Mouse (Mus musculus) stomach, embryonic 16.5 days (tissue): ENCODE results near the gene Amdhd2. TPM values are rescaled to one million over a fixed set of nuclear protein-coding genes. Genes with fewer than 3 reads are reported as not detected.
A peak's percentile ranks its signal among the peaks of the same experiment; 100 is the strongest.

Source experiments
- ATAC-seq: fragments of 200-750 bp; cut with Nextera tagmentation; 2 replicates; pipeline ENCODE4 v1.8.0; 2017; ENCODE audit warnings: moderate number of reproducible peaks, moderate TSS enrichment; ENCODE audit not compliant: insufficient read depth, low FRiP score
- H3K27ac ChIP-seq: fragments of 300-500 bp; sonication (generic); 2 replicates; pipeline ENCODE4 v1.5.1; 2014; ENCODE audit warnings: low read length
- H3K27me3 ChIP-seq: fragments of 300-500 bp; sonication (generic); 2 replicates; pipeline ENCODE4 v1.6.1; 2014; ENCODE audit warnings: low read length, control low read depth, mixed read lengths; ENCODE audit not compliant: control insufficient read depth, insufficient read depth
- H3K36me3 ChIP-seq: fragments of 300-500 bp; sonication (generic); 2 replicates; pipeline ENCODE4 v1.6.1; 2014; ENCODE audit warnings: low read length; ENCODE audit not compliant: control insufficient read depth, insufficient read depth
- H3K4me1 ChIP-seq: fragments of 300-500 bp; sonication (generic); 2 replicates; pipeline ENCODE4 v1.6.1; 2014; ENCODE audit warnings: low read length, control low read depth, mixed read lengths; ENCODE audit not compliant: control insufficient read depth, insufficient read depth
- H3K4me2 ChIP-seq: fragments of 300-500 bp; sonication (generic); 2 replicates; pipeline ENCODE4 v1.6.1; 2014; ENCODE audit warnings: low read depth, low read length, mixed read lengths
- H3K4me3 ChIP-seq: fragments of 300-500 bp; sonication (generic); replicated peaks from 2 replicates; pipeline ENCODE4 v1.5.1; 2014; ENCODE audit warnings: mild to moderate bottlenecking, low read length
- H3K9ac ChIP-seq: fragments of 300-500 bp; sonication (generic); 2 replicates; pipeline ENCODE4 v1.6.1; 2014; ENCODE audit warnings: low read length
- H3K9me3 ChIP-seq: fragments of 300-500 bp; sonication (generic); replicated peaks from 2 replicates; pipeline ENCODE4 v1.6.1; 2016; ENCODE audit warnings: low read length, control low read depth; ENCODE audit not compliant: control insufficient read depth
- WGBS: fragments of 180-500 bp; shearing (Covaris S2); extraction: QIAGEN DNeasy Blood & Tissue Kit; methylation state at CpG from one replicate; pipeline ENCODE4 v1.1.7; 2014; 5-methylcytosine and 5-hydroxymethylcytosine counted together
- polyA plus RNA-seq: library from polyadenylated mRNA; unstranded; fragments of >200 nt; fragmentation: Nextera tagmentation; extraction: Ambion mirVana; gene quantifications from 2 replicates; pipeline ENCODE4 v1.2.1, GENCODE M21; 2015

The Amdhd2 gene
- polyA plus RNA-seq, 1 experiment from 2014 or later: 27.0 TPM

DNA sequence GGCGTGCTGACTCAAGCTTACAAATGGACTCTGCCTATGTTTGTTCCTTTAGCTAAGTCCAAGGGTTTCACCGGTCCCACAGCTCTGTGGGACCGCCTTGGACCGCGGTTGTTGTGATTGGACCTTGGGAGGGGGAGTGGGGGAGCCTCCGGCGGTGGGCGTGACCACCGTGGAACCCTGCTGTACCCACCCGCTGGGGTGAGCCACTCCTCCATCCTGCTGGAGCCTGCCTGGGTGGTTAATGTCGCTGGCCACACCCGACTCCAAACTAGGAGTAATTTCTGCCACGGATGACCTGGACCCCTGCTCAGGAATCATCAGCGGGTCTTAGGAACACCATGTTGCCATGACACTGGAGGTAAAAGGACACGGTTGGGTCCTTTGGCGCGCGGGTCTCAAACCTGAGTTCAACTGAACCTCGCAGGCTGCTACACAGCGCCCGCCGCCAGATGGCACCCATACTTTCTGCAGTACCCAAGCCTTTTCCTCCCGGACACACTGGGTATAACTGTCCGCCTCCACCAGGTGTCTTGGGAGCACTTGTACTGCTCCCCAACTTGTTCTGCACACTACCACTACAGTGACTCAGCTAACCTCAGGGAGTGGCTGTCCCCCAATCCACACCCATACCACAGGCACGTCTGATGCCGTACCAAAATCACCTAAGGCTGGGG lies 11.5 kb downstream of the Amdhd2 start:
- under 1% methylated on average over 26 of the region's 26 CpGs for WGBS
- Histone ChIP-seq H3K4me2 (peak overlapping the region; percentile 93), H3K9me3 (no peaks in the 10 kb centered on the region), H3K9ac (peak overlapping the region; percentile 71), H3K4me1 (peaks cover 10% of the 10 kb centered on the region; the same call in 1 of the 2 replicates), H3K36me3 (no peaks in the 10 kb centered on the region), H3K27ac (peak overlapping the region; percentile 74), H3K4me3 (peak overlapping the region; percentile 46), H3K27me3 (no peaks in the 10 kb centered on the region)
- ATAC-seq: peak; percentile 94

DNA sequence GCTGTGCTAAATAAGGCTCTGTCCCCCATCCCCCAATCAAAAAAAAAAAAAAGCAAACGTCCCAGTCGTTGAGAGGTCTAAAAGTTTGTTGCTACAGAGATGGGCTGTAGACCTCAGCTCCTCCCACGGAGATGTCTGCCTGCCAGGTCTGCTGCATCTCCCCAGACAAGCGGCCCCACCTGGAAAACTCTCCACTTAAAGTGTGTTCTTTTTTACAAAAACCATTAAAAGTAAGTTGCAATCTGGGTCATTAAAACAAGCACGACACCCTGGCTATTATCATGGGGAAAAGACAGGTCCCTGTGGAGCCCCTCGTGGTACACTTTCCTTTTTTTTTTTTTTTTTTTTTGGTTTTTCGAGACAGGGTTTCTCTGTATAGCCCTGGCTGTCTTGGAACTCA lies 12.2 kb downstream of the Amdhd2 start:
- Histone ChIP-seq H3K27ac (no peak overlapping the region), H3K9me3 (no peaks in the 10 kb centered on the region), H3K4me3 (peak overlapping the region; percentile 46), H3K36me3 (no peaks in the 10 kb centered on the region), H3K4me2 (peak overlapping the region; percentile 93), H3K9ac (peak overlapping the region; percentile 71), H3K4me1 (peaks cover 10% of the 10 kb centered on the region; the same call in 1 of the 2 replicates), H3K27me3 (no peaks in the 10 kb centered on the region)
- 10% methylated on average over 7 of the region's 7 CpGs for WGBS
- no peak for ATAC-seq

DNA sequence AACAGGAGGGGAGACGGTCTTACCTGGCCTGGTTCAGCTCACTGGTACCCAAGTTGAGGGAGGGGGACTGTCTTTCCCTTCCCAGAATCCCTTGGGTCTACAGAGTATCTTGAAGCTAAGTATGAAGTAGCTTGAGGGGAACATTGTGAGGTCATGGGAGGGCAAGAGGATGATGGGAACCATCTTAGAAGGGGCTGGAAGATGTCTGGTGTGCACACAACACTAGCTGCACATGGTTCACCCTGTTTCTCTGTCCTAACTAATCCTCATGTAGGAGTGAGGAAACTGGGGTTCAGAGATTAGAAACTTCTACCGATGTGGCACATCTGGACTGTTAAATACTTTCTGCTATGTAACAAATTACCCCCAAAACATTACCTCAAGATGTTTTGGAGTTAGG lies 12.7 kb downstream of the Amdhd2 start, which contains the start of gene Pdpk1:
Gene Pdpk1, minus strand, starts transcription at position 101 of the 400 bp plus-strand sequence.
- 77% methylated on average over 2 of the region's 2 CpGs for WGBS
- Histone ChIP-seq H3K4me3 (peak within 1 kb of the TSS; percentile 46), H3K9me3 (no peaks in the 10 kb centered on the region), H3K36me3 (no peaks in the 10 kb centered on the region), H3K4me2 (peak within 1 kb of the TSS; percentile 93), H3K27me3 (no peaks in the 10 kb centered on the region), H3K27ac (peak within 1 kb of the TSS; percentile 65; the same call in 1 of the 2 replicates), H3K9ac (peak within 1 kb of the TSS; percentile 71), H3K4me1 (peaks cover 10% of the 10 kb centered on the region; the same call in 1 of the 2 replicates)
- no peak for ATAC-seq

DNA sequence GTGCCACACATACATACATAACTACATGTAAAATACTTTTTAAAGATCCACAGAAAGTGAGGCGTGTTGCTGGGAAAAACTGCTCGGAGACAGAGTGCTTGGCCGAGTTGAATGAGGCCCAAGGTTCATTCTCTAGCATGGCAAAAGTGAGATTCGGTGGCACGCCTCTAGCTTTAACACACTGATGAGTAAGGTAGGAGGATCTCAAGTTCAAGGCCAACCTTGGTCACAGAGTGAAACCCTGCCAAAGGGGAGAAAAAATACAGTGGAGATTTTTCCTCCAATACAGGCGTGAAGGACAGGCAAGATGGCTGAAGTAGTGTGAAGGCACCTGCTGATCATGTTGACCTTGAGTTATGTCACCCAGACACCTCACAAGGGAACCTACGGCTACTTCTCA lies 14.1 kb downstream of the Amdhd2 start:
- no peak for ATAC-seq
- no peak overlapping the region for H3K27ac ChIP-seq
- H3K9me3 ChIP-seq: no peaks in the 10 kb centered on the region
- 85% methylated on average over 7 of the region's 7 CpGs for WGBS
- no peak overlapping the region for H3K4me2 ChIP-seq
- no peaks in the 10 kb centered on the region for H3K27me3 ChIP-seq
- H3K4me3 ChIP-seq: no peak overlapping the region
- no peaks in the 10 kb centered on the region for H3K36me3 ChIP-seq
- H3K4me1 ChIP-seq: peaks cover 10% of the 10 kb centered on the region; the same call in 1 of the 2 replicates
- H3K9ac ChIP-seq: no peak overlapping the region

DNA sequence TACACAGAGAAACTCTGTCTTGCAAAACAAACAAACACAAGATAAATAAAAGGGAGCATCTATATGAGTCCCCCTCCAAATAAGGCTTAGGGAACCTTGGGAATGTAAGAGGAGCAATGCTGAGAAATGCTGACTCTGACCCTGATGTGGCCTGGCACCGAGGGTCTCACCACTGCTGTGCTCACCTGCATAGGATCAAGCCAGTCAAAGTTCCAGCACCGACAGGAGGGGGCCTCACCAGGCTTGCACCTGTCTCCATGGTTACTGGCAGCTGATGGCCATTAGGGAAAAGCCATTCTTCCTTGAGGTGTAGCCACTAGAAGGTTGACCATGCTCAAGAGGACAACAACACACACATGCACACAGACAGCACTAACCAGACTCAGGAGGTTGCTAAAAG lies 20.7 kb downstream of the Amdhd2 start:
- Histone ChIP-seq H3K36me3 (no peaks in the 10 kb centered on the region), H3K27ac (no peak overlapping the region), H3K4me3 (no peak overlapping the region), H3K9ac (no peak overlapping the region), H3K27me3 (no peaks in the 10 kb centered on the region), H3K9me3 (no peaks in the 10 kb centered on the region), H3K4me1 (peaks cover 11% of the 10 kb centered on the region), H3K4me2 (no peak overlapping the region)
- 34% methylated on average over 2 of the region's 2 CpGs for WGBS
- ATAC-seq: no peak

DNA sequence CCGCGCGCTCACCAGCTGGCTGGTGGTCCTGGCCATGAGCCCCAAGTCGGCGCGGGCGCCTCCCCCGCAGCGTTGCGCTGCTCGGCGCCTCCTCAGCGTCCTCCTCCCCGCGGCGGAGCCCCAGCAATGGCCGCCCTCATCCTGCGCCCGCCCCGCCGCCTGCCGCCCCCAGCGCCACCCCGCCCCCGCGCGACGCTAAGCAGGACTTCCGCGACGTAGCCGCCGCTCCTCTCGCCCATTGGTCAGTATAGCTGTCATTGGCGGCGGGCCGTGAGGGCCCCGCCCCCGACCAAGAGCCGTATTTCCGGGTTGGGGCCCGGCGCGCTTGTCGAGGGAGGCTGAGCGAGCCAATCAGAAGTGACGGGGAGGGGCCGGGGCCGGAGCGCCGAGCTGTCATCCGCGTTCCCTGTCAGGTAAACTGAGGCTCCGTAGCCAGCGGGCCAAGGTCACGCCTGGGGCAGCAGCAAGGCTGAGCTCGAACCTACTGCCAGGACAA lies 22.1 kb downstream of the Amdhd2 start:
- no peaks in the 10 kb centered on the region for H3K9me3 ChIP-seq
- H3K27ac ChIP-seq: peak overlapping the region; percentile 83
- H3K4me2 ChIP-seq: peak overlapping the region; percentile 89
- peaks cover 16% of the 10 kb centered on the region for H3K4me1 ChIP-seq
- H3K9ac ChIP-seq: peak overlapping the region; percentile 95
- H3K27me3 ChIP-seq: no peaks in the 10 kb centered on the region
- H3K36me3 ChIP-seq: no peaks in the 10 kb centered on the region
- under 1% methylated on average over 54 of the region's 57 CpGs for WGBS
- peak; percentile 97 for ATAC-seq
- H3K4me3 ChIP-seq: peak overlapping the region; percentile 92

DNA sequence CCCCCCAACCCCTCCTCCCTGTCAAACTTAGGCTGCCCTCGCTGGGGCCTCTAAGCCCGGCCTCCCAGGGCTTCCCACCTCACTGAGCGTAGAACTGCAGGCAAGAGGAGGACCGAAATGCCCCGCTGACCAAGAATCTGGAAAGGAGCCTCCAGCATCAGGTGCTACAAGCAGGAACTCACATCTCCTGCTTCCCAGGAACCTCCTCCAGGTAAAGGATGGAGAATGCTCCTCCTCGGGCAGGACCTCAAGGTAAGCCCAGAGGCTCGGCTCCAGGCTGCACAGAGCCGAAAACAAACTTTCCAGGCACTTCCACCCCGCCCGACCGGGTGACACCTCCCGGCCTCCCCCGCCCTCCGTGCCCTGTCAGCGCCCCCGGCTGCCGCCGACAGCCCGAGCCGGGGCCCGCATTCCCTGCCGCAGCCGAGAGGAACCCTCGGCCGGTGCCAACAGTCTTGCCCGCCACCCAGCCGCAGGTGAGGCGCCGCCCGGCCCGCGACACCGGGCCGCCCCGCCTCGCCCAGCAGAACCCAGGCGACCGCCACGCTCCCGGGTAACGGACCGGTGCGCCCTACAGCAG lies 22.6 kb downstream of the Amdhd2 start:
- Histone ChIP-seq H3K9ac (peak overlapping the region; percentile 95), H3K4me1 (peaks cover 16% of the 10 kb centered on the region), H3K4me3 (peak overlapping the region; percentile 92), H3K4me2 (peak overlapping the region; percentile 89), H3K36me3 (no peaks in the 10 kb centered on the region), H3K27ac (peak overlapping the region; percentile 83), H3K9me3 (no peaks in the 10 kb centered on the region), H3K27me3 (no peaks in the 10 kb centered on the region)
- peak; percentile 62 for ATAC-seq
- WGBS: under 1% methylated on average over 41 of the region's 43 CpGs

DNA sequence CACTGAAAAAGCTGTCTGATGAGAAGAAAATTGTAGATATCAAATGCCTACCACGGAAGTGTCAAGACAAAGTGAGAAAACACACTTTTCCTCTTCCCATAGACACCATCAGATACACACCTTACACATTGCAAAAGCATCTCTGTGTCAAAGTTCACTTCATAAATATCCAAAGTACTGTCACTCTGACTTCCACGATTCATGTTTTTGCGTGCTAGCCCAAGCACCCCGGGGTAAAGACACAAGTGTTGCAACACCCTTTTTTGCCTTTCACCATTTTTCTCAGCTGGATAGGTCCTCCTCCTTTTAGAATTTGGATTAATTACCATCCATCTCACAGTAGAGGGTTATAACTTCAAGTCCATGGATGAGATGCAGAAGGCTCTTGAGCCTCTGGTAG lies 23.6 kb downstream of the Amdhd2 start:
- Histone ChIP-seq H3K36me3 (no peaks in the 10 kb centered on the region), H3K27me3 (no peaks in the 10 kb centered on the region), H3K4me3 (peak overlapping the region; percentile 92), H3K4me1 (peaks cover 16% of the 10 kb centered on the region), H3K27ac (no peak overlapping the region), H3K4me2 (peak overlapping the region; percentile 89), H3K9ac (peak overlapping the region; percentile 95; the same call in 1 of the 2 replicates), H3K9me3 (no peaks in the 10 kb centered on the region)
- no peak for ATAC-seq
- 82% methylated on average over 4 of the region's 4 CpGs for whole genome bisulfite sequencing

DNA sequence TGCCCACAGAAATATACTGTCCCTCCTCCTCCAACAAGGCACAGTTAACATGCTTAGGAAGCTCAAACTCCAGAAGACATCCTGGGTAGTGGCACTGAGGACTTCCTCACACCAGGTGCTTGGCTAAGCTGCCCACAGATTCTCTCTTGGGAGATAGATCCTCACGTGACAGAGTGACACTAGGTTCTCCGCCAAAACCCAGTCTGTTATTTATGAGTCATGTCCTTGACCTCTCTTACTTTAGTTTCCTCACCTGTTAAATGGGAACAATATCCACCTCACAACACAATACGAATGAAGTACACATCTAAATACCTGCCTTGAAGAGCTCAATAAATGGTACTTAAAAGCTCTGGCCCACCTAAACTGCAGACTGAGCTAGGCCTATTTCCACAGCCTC lies 24.3 kb downstream of the Amdhd2 start:
- Histone ChIP-seq H3K27ac (no peak overlapping the region), H3K4me1 (peaks cover 16% of the 10 kb centered on the region), H3K9ac (no peak overlapping the region), H3K4me2 (no peak overlapping the region), H3K27me3 (no peaks in the 10 kb centered on the region), H3K4me3 (no peak overlapping the region), H3K36me3 (no peaks in the 10 kb centered on the region), H3K9me3 (no peaks in the 10 kb centered on the region)
- ATAC-seq: no peak
- 80% methylated on average over 3 of the region's 3 CpGs for WGBS
